Mouse (Mus musculus) thymus, postnatal 25 days (tissue): ENCODE data around the gene Mtnr1b.

Experiments used
- DNase-seq: peaks from one replicate; pipeline ENCODE4 v3.0.0; 2022

Gene Mtnr1b

GRCm38 (mm10) chr9:15800402-15800801 lies 74.0 kb downstream of the Mtnr1b start:
- no peak for DNase-seq

DNA sequence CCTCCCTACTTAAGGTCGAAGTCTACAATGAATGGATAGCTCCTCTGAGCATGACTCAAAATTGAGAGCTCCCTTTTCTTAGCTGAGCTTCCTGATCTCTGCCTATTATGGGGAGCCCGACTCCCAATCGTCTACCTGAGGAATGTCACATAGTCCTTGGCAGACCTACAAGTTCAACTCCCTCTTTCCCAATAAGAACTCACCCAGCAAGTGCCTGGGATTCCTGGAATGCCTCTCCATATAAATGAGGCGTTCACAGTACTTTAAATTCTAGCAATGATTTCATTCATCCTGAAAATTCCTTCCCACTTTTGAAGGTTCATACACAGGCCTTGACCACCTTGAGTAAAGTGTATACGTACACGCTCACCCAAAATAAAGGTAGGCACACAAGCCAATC lies 79.9 kb downstream of the Mtnr1b start:
- DNase-seq: no peak

- no peak for DNase-seq
These were observed 82.3 kb downstream of the Mtnr1b start for GRCm38 (mm10) chr9:15792076-15792475.

DNA sequence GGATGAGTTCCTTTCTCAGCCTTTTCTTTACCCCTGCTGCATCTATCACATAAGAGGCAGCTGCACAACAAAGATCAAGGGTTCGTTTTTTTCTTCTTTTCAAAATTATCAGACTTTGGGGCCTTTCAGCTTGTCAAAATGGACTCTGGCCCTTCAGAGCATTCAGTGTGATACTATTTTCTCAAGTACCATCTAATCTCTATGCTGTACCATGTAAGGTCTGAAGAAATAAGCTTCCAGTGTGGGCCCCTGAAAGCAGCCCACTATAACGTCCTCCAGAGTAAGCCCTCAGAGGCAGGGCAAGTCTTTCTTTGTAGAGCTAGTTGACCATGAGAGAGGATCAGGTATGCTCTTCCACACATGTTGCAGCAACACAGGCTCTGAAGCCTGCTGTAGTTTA lies 87.7 kb downstream of the Mtnr1b start:
- DNase-seq: no peak

DNA sequence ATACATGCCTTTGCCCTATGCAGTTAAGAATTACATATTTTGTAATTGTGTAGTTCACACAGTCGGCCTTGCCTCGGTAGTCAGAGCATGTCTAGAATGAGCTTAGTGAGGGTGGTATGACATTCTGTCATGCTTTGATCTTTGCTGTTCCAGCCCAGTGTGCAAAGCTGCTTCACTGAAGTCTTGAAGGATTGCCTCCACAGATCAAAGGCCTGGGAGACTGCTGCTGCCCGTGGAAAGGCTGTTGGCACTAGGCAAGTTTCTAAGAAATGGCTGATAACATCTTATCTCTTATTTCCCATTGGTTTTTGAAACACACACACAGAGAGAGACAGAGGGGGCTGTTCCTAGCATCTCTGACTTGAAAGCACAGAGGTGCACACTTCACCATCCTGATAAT lies 88.2 kb downstream of the Mtnr1b start:
- DNase-seq: peak; percentile 1

DNA sequence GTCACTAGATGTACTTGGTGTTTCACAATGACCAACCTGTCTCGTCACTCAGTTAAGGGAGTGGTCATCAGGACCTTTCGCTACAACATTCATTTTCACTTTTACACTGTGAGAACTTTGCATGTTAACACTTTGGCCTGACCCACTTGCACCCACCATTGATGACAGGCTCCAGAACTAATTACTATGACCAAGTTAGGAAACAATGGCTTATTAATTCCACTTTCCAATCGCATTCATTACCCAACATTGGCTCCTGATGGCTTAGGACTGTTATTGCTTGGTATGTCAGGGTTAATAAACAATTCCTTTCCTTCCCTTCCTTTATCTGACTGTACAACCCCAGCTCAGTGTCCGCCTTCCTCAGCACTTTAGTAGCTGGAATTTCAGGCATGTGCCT lies 92.4 kb downstream of the Mtnr1b start:
- no peak for DNase-seq

- no peak for DNase-seq
These were observed 99.4 kb downstream of the Mtnr1b start for GRCm38 (mm10) chr9:15774911-15775310.
